Mouse (Mus musculus) spleen, postnatal 4 days (tissue): ENCODE data around the gene Cplx3.

Experiments
- DNase-seq, 2 experiments: peaks; one replicate each; pipeline ENCODE4 v3.0.0; 2022; ENCODE audit warnings: low spot score in 2 of 2

Gene Cplx3

DNA sequence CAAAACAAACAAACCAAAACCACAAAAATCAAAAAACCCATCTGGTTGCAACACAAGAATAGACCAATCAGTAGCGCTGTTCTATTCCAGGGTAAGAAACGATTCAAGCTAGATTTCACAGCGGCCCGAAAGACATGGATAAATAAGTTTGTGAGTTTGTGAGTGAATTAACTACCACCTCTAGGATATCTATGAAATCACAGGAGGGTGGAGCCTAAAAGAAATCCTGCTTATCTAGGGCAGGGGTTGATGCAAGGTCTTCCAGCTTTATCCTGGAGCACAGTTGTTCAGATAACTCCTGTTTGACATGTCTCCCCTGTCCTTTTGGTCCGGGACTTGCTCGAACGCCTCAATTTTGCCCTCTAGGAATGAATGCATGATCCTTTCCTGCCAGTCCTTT, 45.8 kb downstream of the Cplx3 start:
- no peak for DNase-seq

DNA sequence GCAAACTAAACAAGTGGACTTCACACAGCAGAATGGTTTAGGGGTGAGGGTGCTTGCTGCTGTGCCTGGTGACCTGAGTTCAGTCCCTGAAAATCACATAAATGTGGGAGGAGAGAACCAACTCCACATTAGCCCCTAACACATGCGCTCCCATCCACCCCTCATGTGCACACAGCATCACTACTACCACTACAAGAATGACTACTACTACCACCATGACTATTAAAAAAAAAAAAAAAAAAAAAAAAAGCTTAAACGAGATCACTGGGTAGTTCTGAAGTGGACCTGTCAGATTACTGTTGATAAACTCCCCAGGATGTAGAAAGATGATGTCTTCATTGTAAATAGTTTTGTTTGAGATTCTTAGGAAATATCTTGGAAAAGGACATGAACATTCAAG, 46.5 kb downstream of the Cplx3 start:
- no peak for DNase-seq

DNA sequence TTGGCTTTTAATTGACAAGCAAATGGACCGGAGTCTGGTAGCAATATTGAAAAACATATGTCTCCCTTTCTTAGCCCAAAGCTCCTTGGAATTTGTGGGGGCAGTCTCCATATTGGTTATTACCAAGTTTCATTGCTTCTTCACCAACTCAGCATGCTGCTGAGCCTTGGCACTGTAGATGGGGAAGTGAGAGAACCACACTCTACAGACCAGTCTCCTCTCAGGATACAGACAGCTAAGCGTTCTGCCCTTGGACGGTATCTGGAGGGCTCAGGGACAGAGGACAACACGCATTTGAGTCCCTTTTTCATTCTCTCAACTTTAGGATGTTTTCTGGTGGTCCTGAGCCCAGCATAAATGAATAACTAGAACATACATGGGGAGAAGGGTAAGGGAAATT, 47.5 kb downstream of the Cplx3 start:
- no peak for DNase-seq

DNA sequence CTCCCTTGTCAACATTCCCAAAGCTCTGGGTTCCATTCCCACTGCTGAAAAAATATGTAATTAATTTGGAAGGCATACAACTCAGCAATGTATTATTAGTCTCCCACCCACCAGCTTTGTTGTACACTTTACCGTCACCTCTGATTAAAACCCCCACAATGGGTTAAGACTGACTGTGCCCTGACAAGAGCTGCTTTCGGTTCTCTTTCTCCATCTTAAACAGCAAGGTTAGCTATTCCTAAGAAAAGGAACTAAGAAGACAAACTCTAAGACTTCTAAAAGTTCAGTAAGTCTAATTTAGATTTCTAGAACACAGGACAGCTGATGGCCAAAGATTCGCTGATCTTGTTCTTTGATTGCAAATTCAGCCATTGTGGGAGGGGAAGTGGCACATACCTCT, 48.9 kb downstream of the Cplx3 start:
- no peak for DNase-seq

DNA sequence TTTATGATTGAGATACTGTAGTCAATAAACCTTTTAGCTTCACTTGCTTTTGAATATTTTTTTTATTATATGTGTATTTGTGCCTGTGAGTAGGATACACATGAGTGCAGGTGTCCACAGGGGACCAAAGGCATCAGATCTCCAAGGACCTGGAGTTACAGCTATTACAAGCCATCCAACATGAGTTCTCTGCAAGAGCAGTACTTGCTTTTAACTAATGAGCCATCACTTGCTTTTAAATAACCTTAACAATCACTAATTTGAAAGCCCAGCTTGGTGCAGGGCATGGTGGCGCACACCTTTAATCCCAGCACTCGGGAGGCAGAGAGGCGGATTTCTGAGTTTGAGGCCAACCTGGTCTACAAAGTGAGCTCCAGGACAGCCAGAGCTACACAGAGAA, 51.3 kb downstream of the Cplx3 start:
- DNase-seq = no peak

DNA sequence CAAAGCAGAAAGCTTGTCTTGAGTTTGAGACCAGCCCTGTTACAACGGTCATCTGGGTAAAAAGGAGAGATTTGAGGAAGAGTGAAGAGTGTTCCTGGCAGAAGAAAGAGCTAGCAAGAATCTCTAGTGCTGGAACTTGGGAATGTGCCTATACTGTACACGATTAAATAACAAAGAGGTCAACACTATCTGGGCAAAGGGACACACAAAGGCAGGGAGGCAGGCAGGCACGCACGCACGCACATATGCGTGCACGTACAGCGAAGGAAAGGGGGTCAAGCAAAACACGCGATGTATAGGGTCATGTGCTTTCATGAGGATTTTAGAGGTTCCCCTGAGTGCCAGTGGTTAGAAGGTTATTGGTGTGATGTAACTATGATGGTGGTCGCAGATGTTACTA, 53.0 kb downstream of the Cplx3 start:
- DNase-seq = no peak

DNA sequence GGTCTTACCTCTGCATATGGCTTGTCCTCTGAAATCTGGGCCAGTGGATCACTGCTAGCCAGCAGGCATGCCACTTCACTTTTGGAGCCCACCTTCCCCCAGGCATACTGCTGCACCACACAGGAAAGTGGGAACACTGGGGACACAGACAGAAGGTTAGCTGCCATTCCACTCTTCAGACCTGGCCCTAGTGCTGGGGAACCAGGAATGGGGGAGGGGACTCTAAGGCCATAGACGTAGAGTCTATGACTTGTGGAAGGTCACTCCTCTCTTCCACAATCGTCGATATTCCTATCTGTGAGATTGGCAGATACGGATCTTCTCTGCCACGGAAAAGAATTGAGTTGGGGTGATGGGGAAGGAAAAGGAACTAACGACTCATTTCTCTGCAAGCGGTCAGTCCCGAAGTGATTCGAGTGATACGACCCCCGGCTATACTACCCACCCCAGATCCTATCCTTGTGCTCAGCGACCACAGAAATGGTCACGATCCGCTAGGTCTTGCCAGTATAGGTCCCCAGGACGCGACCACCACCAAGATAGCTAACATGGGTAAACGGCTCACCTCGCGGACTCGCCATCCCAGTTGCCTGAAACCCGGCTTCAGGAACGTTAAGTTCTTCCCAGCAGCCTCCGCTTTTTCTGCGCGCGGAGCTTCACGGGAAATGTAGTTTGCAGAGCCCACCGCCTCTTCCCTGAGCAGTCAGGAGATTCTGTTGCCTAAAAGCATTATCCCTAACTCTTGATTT, 53.8 kb downstream of the Cplx3 start, which contains the start of gene Mpi:
Gene Mpi, minus strand, starts transcription at position 625 of the 749 bp plus-strand sequence.
- peak; percentile 44 to 71 for DNase-seq

DNA sequence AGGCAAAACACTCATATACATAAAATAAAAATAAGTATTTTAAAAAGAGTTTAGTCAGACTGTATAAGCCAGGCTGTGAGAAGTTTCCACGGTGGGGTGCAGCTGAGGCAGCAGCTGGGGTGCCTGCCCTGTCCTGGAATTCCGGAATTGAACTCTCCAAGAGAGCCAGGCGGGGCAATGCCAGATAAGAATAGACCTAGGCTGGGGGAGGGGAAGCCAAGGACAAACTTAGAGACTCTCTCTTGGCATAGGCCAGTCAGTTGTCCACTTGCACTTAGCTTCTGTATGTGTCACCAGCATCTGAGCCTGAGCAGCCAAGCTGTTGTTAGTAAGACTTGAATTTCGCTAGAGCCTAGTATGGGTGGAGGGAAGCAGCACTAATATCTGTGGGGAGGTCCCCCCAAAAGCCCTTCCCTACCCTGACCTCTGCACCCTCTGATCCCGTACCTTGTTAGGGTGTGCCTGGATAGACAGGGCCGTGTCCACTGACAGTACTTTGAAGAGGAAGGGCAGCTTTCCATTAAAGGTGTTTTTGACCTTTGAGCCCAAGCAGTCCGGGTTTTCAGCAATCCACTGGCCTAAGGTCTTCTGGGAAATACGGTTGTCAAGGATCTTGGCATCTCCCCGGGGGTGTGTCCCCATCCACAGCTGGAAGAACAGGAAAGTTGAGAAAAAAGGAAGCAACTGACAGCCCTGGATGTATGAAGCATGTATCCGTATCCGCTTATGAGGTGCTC, 55.8 kb downstream of the Cplx3 start:
- DNase-seq = no peak
